Mouse (Mus musculus) embryonic fibroblast, embryonic 13.5 days (primary cell): ENCODE measurements around the gene Slc25a21.

Source experiments
- CTCF ChIP-seq: IDR thresholded peaks from 2 replicates; pipeline ENCODE4 v1.5.1; 2011; ENCODE audit warnings: mild to moderate bottlenecking, control low read depth, low read length, moderate library complexity, borderline replicate concordance; ENCODE audit not compliant: insufficient read depth
- POLR2A ChIP-seq: IDR thresholded peaks from 2 replicates; pipeline ENCODE4 v1.6.1; 2011; ENCODE audit warnings: low read depth, mild to moderate bottlenecking, control low read depth, low read length, moderate library complexity

DNA sequence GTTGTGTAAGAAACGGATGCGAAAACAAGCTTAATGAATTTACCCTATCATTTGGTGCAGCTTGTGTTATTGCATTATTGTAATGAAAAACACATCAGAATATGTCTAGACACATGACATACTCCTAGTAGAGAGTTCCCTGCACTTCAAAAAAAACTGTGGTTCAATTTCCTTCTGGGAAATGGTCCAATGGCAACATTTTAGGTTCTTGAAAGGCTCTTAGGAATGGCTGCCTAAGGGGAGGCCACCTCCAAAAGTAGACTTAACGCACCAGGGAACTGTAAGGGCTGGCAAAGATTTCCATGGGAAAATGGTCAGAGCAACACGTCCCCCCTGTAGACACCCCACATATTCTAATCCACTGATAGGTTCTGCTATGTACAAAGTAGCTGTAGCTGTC, 87.9 kb downstream of the Slc25a21 start:
- TF ChIP-seq POLR2A (no peak), CTCF (no peak)
